Mouse (Mus musculus) testis, adult 2 months (tissue): Measurements from ENCODE around the gene Gm28635.

ENCODE experiments used
- CTCF ChIP-seq: fragments of 200-500 bp; IDR thresholded peaks from 2 replicates; pipeline ENCODE4 v1.5.1; 2012; ENCODE audit warnings: low read depth, mild to moderate bottlenecking, inconsistent platforms, low read length, moderate library complexity; ENCODE audit not compliant: control insufficient read depth, insufficient read depth, insufficient replicate concordance
- POLR2A ChIP-seq: fragments of 200-500 bp; IDR thresholded peaks from 2 replicates; pipeline ENCODE4 v1.6.1; 2012; ENCODE audit warnings: low read depth, mild to moderate bottlenecking, inconsistent platforms, low read length, moderate library complexity; ENCODE audit not compliant: control insufficient read depth

- no peak for TF ChIP-seq CTCF
- TF ChIP-seq POLR2A: no peak
Observed at GRCm38 (mm10) chr2:84704329-84704728, 26.5 kb upstream of the Gm28635 start.
